10 mouse cellular contexts compared by ENCODE assay signal in genomic region chr11:17453530-17453929, GRCm38 (mm10).
"Had no signal": no experiment of that assay in that cellular context is flagged by ENCODE, and none has a peak within 500 bp of the region (broad histone marks: within the 10 kb centered on the region; RNA-seq: fewer than 3 reads in every experiment).

No protein-coding gene starts in this region.

- ATAC-seq: midbrain, embryonic 16.5 days had no signal

- DNase-seq: kidney, adult 9 months; layer of hippocampus, adult 9-11 months; layer of hippocampus, postnatal 36 days; lung, adult 18-20 months; right cerebral cortex, postnatal 14 days; thymus, postnatal 36 days had no signal

- H3K9me3 ChIP-seq: limb, embryonic 13.5 days; midbrain, embryonic 12.5 days had no signal

- H3K9ac ChIP-seq: limb, embryonic 13.5 days; liver, embryonic 14.5 days; midbrain, embryonic 12.5 days had no signal

- H3K4me1 ChIP-seq: midbrain, embryonic 12.5 days had no signal

- H3K4me2 ChIP-seq: limb, embryonic 13.5 days; midbrain, embryonic 12.5 days had no signal

- H3K4me3 ChIP-seq: limb, embryonic 13.5 days; midbrain, embryonic 12.5 days had no signal

- H3K36me3 ChIP-seq: limb, embryonic 13.5 days; midbrain, embryonic 12.5 days had no signal

- H3K27ac ChIP-seq: limb, embryonic 13.5 days; liver, embryonic 14.5 days; midbrain, embryonic 12.5 days had no signal
